Mouse (Mus musculus): ENCODE results near the gene Myh2. TPM values are rescaled to one million over a fixed set of nuclear protein-coding genes. Genes with fewer than 3 reads are reported as not detected.
A peak's percentile ranks its signal among the peaks of the same experiment; 100 is the strongest.

Myh2 gene
- polyA plus RNA-seq, 1 experiment from 2014 or later = not detected

DNA sequence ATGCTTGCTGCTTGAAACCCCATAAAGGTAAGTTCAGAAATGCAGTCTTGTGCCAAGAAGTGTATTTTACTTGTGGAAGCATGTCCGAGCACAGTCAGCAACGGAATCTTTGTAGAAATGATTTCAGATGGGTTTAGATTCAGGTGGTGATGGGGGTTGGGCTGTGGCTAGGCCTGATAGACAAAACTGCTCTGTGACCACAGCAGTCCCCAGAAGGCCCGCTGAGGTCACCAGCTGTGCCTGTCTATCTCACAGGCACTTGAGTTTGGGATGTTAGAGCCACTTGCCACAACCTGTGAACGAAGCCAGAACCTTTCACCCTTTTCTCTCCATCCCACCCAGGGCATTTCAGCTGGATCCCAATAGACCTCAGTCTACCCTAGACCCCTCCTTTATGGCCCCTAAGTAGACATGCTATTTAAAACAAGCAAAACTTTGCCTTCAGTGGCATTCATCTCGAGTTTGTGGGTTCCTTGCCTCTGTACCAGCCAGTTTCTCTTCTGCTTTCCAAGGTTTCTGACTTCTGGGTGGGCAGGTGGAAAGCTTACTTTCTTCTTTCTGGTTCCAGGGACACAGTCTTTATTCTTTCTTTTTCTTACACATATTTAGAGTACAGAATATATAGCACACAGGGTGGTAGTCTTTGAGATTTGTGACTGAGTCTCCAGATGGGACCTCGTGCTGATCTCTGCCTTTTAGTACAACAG, 26.1 kb upstream of the Myh2 start:
- Histone ChIP-seq H3K36me3 (no peaks in the 10 kb centered on the region), H3K9me3 (no peaks in the 10 kb centered on the region), H3K4me2 (replicated peaks) (no peak overlapping the region), H3K27me3 (no peaks in the 10 kb centered on the region), H3K27ac (replicated peaks) (no peak overlapping the region), H3K4me1 (no peaks in the 10 kb centered on the region), H3K9ac (replicated peaks) (no peak overlapping the region), H3K4me3 (no peak overlapping the region)
- WGBS = 74% methylated on average over 6 of the region's 6 CpGs
- ATAC-seq (replicated peaks) = no peak

DNA sequence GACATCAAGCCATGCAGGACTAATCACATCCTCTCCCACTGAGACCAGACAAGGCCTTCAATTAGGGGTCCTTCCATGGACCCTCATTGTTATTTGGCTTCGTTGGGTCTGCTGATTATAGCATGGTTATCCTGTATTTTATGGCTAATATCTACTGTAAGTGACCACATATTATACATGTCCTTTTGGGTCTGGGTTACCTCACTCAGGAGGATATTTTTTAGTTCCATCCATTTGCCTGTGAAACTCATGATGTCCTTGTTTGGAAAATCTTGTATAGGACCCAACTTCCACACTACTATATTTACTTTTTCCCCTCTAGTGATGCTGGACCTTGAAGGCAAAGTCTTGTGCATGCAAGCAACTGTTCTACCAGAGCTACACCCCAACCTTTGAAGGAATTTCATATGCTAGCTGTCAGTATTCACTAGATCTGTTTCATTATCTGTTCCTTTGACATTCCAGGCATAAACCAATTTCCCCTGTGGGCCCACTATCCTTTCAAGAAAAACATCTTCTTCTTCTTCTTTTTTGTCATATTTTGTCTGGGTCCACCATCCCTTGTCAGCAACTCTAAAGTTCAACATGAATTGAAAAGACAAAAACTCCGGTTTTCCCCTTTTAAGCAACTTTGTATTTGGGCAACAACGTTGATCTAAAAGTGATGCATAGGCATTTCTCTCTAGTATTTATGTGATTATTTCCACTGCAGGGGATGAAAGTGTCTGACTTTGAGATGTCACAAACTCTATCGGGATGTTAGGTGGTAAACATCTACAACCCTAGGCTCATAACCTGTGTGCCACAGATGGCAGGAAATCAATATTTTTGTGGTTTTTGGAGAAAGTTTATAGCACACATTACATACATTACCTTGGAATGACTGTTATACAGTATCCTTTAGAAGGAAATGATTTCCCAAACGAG, 25.1 kb upstream of the Myh2 start:
- H3K36me3 ChIP-seq = no peaks in the 10 kb centered on the region
- 82% methylated on average over 5 of the region's 5 CpGs for WGBS
- no peaks in the 10 kb centered on the region for H3K9me3 ChIP-seq
- H3K4me3 ChIP-seq = no peak overlapping the region
- H3K9ac ChIP-seq (replicated peaks) = no peak overlapping the region
- ATAC-seq (replicated peaks) = no peak
- H3K4me2 ChIP-seq (replicated peaks) = no peak overlapping the region
- no peak overlapping the region for H3K27ac ChIP-seq (replicated peaks)
- no peaks in the 10 kb centered on the region for H3K27me3 ChIP-seq
- no peaks in the 10 kb centered on the region for H3K4me1 ChIP-seq

DNA sequence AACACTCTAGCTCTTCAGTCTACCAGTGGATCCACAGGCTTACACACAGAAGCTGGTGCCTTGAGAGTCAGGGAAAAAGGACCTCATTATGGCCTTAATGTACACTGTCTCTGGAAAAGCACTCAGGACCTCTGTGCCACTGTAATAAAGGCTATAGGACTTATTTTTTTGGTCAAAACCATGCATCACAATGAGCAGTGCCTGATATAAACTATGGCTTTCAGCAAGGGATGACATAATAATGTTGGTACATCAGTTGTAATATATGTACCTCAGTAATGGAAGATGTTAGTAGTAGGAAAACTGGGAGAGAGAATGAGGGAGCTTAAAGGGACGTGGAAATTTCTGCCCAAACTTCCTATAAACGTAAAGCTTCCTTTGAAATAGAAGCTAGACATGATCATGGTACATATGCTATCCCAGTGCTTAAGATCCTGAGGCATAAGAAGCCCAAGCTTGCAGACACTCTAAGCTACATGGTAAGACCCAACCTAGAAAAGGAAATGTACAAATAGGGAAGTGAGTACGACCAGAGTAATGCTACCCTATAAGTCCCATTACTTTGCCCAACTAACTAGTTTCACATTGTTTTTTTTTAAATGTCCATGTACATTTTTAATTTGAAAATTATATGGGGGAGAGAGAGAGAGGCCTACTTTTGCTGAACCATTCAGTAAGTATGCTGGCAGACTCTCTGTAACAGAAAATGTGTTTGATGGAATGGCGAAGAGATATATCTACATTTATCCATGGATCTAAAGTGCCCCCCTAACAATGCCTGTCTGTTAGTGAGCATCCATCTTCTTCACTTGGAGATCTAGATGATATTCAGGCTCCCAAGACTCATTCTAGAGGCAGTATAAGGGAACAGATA, 24.2 kb upstream of the Myh2 start:
- H3K9me3 ChIP-seq = no peaks in the 10 kb centered on the region
- ATAC-seq (replicated peaks) = no peak
- WGBS = 92% methylated on average over 4 of the region's 4 CpGs
- H3K27me3 ChIP-seq = no peaks in the 10 kb centered on the region
- H3K27ac ChIP-seq (replicated peaks) = no peak overlapping the region
- no peaks in the 10 kb centered on the region for H3K36me3 ChIP-seq
- H3K4me2 ChIP-seq (replicated peaks) = no peak overlapping the region
- H3K4me3 ChIP-seq = no peak overlapping the region
- H3K4me1 ChIP-seq = no peaks in the 10 kb centered on the region
- H3K9ac ChIP-seq (replicated peaks) = no peak overlapping the region

DNA sequence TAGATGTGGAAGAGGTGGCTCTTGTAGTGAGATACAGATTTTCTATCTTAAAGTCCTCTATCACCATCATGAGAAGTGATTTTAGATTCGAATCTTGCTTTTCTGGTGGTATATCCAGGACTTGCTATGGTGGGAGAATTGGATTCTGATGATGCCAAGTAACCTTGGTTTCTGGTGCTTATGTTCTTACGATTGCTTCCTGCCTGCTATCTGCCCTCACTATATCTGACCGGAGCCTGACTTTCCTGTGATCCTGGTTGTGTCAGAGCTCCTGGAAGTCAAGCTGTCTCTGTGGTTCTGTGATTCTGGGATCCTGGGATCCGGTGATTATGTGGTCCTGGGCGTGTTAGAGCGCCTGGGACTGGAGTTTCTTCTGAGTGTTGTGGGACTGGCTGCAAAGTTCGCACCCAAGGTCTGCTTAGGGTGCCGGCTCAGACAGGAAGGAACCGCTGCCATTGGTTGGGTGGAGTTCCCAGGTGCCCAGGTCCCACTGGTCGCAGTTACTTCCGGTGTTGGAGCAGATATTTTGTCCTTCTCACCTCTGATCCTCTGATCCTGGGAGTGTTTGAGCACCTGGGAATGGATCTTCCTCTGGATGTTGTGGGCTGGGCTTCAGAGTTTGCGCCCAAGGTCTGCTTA, 23.4 kb upstream of the Myh2 start:
- Histone ChIP-seq H3K9me3 (no peaks in the 10 kb centered on the region), H3K4me3 (no peak overlapping the region), H3K4me1 (no peaks in the 10 kb centered on the region), H3K27me3 (no peaks in the 10 kb centered on the region), H3K36me3 (no peaks in the 10 kb centered on the region), H3K4me2 (replicated peaks) (no peak overlapping the region), H3K9ac (replicated peaks) (no peak overlapping the region), H3K27ac (replicated peaks) (no peak overlapping the region)
- WGBS = 94% methylated on average over 12 of the region's 12 CpGs
- no peak for ATAC-seq (replicated peaks)

DNA sequence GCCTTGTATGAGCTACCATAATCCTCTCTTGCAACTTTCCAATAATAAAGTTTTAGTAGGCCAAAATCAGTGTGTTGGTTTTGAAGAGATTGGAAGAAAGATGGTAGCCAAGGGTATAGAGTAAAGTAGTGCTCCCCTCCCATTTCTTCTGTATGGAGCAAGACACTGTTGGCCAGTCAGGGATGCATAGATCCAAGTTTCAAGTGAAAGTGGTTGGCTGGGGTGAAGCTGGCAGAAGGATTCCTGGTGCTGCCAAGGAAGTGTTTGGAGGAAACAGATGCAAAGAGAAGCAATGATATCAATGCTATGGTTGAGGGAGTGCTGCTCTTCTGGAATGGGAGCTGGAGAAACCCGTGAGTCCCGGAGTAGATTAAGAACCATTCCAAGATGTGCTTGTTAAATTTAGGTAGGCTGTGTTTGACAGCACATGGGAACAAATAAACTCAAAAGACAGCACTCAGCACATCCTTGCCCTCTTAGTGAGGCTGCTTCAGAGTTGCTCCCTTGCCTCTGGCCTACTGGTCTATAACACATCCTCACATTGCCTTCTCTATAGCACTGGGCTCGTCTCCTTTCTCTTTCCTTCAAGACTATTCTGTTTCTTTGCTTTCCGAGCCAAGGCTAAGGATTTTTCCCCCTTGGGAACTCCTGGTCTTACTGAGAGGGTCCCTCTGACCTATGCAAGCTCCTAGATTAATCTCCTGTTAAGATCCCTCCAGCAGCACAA, 22.4 kb upstream of the Myh2 start:
- Histone ChIP-seq H3K4me2 (replicated peaks) (no peak overlapping the region), H3K27me3 (no peaks in the 10 kb centered on the region), H3K9ac (replicated peaks) (no peak overlapping the region), H3K4me3 (no peak overlapping the region), H3K27ac (replicated peaks) (no peak overlapping the region), H3K36me3 (no peaks in the 10 kb centered on the region), H3K9me3 (no peaks in the 10 kb centered on the region), H3K4me1 (no peaks in the 10 kb centered on the region)
- ATAC-seq (replicated peaks) = no peak
- WGBS = 53% methylated on average over 4 of the region's 4 CpGs

DNA sequence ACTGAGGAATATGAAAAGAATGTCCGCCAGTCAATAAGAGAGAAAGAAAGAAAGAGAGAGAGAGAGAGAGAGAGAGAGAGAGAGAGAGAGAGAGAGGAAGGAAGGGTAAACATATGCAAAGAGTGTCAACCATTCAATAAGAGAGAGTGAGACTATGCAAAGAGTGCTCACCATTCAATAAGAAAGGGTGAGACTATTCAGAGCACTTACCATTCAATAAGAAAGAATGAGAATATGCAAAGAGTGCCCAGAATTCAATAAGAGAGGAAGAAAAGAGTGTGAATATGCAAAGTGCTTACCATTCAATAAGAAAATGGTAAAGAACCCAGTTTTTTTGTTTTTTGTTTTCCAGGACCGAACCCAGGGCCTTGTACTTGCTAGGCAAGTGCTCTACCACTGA, 20.6 kb upstream of the Myh2 start:
- Histone ChIP-seq H3K27me3 (no peaks in the 10 kb centered on the region), H3K9me3 (no peaks in the 10 kb centered on the region), H3K4me1 (no peaks in the 10 kb centered on the region), H3K36me3 (no peaks in the 10 kb centered on the region), H3K4me3 (no peak overlapping the region), H3K27ac (replicated peaks) (no peak overlapping the region), H3K4me2 (replicated peaks) (no peak overlapping the region), H3K9ac (replicated peaks) (no peak overlapping the region)
- no peak for ATAC-seq (replicated peaks)
- WGBS = 73% methylated on average over 2 of the region's 2 CpGs

DNA sequence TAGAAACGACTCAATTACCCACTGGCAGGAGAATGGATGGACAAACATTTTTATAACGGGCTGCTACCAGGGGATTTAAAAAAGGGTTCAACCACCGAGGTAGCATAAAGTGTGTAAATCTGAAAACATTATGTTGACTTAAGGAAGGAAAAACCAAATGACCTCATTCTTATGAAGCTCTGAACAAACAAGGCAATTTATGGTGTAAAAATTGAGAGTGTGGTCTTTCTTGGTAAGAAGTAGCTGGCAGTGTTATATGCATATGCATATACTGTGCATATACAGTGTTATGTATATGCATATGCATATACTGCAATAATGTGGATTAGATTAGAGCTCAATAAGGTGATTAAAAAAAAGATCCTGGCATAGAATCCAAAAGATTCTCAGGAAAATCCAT, 19.7 kb upstream of the Myh2 start:
- no peak overlapping the region for H3K4me3 ChIP-seq
- H3K36me3 ChIP-seq = no peaks in the 10 kb centered on the region
- H3K4me2 ChIP-seq (replicated peaks) = no peak overlapping the region
- WGBS = 65% methylated on average over 3 of the region's 3 CpGs
- no peaks in the 10 kb centered on the region for H3K9me3 ChIP-seq
- H3K27ac ChIP-seq (replicated peaks) = no peak overlapping the region
- no peaks in the 10 kb centered on the region for H3K27me3 ChIP-seq
- H3K9ac ChIP-seq (replicated peaks) = no peak overlapping the region
- H3K4me1 ChIP-seq = no peaks in the 10 kb centered on the region
- ATAC-seq (replicated peaks) = no peak

DNA sequence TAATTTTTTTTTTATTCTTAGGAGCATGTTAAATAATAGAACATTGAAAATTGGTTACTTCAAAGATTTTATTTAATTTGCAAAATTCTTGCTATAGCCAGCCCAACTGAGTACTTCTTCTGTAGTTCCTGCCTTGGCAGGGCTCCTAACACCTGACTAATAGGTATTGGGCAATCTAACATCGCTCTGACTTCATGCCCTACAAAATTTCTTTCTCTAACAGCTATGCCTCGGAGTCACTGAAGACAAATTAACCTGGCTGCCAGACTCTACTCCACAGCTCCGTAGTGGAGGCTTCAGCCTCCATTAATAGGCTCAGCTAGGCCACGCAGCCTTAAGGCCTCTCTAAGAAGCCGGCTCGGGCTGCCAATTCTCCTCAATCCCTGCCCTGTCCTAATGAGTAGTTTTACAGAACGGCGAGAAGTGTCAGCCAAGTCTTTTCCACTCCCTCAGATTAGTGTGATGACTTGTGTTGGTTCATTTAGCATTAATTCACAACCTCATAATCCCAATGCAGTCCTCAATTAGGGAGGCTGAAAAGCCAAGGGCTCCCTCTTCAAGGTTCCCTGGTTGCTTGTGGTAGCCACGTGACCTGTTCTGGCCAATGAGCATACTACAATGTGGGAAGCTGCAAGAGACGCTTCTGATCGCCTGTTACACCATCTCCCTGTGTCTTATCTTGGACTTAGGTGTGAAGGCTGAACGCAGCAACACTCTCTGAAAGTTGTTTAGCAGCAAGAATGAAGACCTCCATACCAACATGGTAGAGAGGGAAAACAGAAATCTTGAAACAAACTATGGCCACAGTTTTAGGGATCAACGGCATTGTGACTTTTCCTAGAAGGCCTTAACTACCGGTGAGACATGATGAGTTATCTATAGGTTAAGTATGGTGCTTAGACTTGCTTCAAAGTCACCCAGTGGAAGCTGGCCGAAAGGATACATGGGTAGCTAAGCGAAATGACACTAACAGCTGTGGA, 18.9 kb upstream of the Myh2 start:
- Histone ChIP-seq H3K4me2 (replicated peaks) (no peak overlapping the region), H3K27ac (replicated peaks) (no peak overlapping the region), H3K4me1 (no peaks in the 10 kb centered on the region), H3K36me3 (no peaks in the 10 kb centered on the region), H3K4me3 (no peak overlapping the region), H3K9me3 (no peaks in the 10 kb centered on the region), H3K9ac (replicated peaks) (no peak overlapping the region), H3K27me3 (no peaks in the 10 kb centered on the region)
- no peak for ATAC-seq (replicated peaks)
- WGBS = 53% methylated on average over 16 of the region's 16 CpGs

DNA sequence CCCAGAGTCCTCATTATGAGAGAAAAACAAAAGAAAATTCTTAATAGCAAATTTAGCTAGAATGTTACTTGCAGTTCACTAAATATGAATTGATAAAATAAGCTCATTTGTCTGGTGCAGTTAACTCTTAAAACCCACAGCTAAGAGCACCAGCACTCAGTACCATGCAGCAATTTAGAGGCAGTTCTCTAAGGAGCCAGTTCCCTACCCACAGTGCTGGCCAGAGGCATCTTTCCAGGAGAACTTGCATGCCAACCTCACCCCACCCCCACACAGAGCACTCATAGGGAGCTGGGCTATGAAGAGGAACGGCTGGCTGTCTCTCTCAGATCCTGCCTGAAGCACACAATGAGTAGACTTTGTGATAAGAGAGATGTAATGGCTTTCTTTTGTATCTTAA, 17.7 kb upstream of the Myh2 start:
- ATAC-seq (replicated peaks) = peak; percentile 66; the same call in 1 of the 2 replicates
- no peaks in the 10 kb centered on the region for H3K9me3 ChIP-seq
- no peak overlapping the region for H3K27ac ChIP-seq (replicated peaks)
- no peak overlapping the region for H3K9ac ChIP-seq (replicated peaks)
- no peak overlapping the region for H3K4me2 ChIP-seq (replicated peaks)
- no peaks in the 10 kb centered on the region for H3K36me3 ChIP-seq
- WGBS = 0% methylated on average over 1 of the region's 1 CpGs
- H3K27me3 ChIP-seq = no peaks in the 10 kb centered on the region
- no peak overlapping the region for H3K4me3 ChIP-seq
- H3K4me1 ChIP-seq = no peaks in the 10 kb centered on the region

DNA sequence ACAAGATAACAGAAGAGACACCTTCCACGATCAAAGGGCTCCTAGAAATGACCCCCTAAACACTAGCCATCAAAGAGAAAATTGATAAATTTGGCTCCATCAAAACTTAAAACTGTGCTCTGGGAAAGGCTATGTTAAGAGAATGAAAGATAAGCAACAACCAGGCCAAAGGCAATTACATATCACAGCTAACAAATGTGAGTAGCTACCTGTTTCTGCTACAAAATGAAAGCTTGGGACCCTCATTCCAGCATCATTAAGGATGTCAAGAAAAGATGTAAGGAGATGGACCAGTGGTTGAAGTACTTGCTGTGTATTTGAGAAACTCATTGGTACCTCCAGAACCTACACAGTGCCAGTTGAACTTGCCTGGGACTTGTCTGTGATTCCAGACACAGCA, 17.0 kb upstream of the Myh2 start:
- no peak overlapping the region for H3K4me3 ChIP-seq
- no peak overlapping the region for H3K9ac ChIP-seq (replicated peaks)
- H3K4me2 ChIP-seq (replicated peaks) = no peak overlapping the region
- WGBS = 62% methylated on average over 1 of the region's 1 CpGs
- H3K27ac ChIP-seq (replicated peaks) = no peak overlapping the region
- no peak for ATAC-seq (replicated peaks)
- H3K36me3 ChIP-seq = no peaks in the 10 kb centered on the region
- no peaks in the 10 kb centered on the region for H3K9me3 ChIP-seq
- H3K4me1 ChIP-seq = no peaks in the 10 kb centered on the region
- H3K27me3 ChIP-seq = no peaks in the 10 kb centered on the region
